In the genomic region with DNA sequence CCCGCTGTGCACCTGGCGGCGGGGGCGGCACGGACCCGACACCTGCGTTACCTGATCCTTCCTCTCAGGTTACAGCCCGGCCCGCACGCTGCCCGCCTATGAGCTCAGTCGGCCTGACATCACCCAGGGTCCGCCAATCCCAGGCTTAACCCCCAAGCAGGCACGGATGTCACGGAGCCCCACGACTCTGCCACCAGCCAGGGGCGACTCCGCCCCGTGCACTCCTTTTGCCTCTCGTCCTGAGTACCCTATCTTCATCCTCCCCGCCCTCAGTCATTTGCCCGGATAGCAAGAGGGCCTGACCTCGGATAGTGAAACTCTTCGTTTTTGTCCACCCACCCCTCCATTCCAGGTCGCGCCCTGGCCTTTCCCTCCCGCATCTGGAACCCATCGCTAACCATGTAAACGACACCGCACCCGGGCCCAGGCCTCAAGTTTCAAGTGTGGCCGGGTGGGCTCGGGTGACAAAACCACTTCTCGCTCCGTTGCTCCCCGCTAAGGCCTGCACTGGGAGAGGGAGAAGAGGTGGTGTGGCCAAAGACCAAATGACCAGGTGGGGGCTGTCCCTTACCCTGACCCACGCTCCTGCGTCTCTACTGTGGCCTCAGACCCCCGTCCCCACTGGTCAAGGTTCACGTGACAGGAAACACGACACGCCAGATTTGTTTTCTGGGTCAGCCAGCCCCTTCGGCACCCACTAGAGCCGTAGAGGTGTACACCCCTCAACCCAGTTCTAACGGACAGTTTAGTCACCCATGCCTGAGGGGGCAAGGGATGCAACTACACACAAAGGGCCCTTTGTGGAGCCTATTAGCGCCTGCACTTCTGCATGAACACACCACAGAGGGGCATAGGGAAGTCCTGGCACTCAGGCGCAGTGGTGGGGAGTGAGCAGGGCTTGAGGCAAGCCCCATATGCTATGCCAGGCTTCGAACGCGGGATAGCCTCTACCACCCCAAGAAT, we compare ENCODE assay signal across 8 mouse cellular contexts. TPM values are rescaled to one million over a fixed set of nuclear protein-coding genes. Genes with fewer than 3 reads are reported as not detected.
DNase-seq lines count a peak whose midpoint lies in the region; ATAC-seq and TF ChIP-seq lines count a peak whose summit lies in the region.
"Had no signal": no experiment of that assay in that cellular context is flagged by ENCODE, and none has a peak within 500 bp of the region (broad histone marks: within the 10 kb centered on the region; RNA-seq: fewer than 3 reads in every experiment).

No protein-coding gene starts in this region.

- peak; percentile 34 for ATAC-seq in CD4-positive, CD25-positive, alpha-beta regulatory T cell, adult 4 months
- ATAC-seq in granulocyte monocyte progenitor cell, adult 5-6 weeks (replicated peaks; ENCODE audit: poor library complexity, severe bottlenecking): peak; percentile 5; the same call in 1 of the 2 replicates
- no peak for ATAC-seq in liver, embryonic 14.5 days (ENCODE audit: insufficient read depth)
- ATAC-seq in megakaryocyte-erythroid progenitor cell, adult 5-6 weeks (replicated peaks; ENCODE audit: low FRiP score, low TSS enrichment, poor library complexity, severe bottlenecking): no peak

- no peaks in the 10 kb centered on the region for H3K36me3 ChIP-seq in liver, embryonic 14.5 days (replicated peaks; ENCODE audit: control insufficient read depth, insufficient read depth, low read depth)

- no peaks in the 10 kb centered on the region for H3K4me1 ChIP-seq in liver, embryonic 14.5 days (replicated peaks; ENCODE audit: control insufficient read depth in 2 of 2, insufficient read depth in 2 of 2, low read length in 1 of 2)

- H3K9me3 ChIP-seq in liver, embryonic 14.5 days (ENCODE audit: control insufficient read depth, low read length): no peaks in the 10 kb centered on the region

- H3K27ac ChIP-seq in liver, embryonic 14.5 days: no peak overlapping the region

- intact Hi-C loops in left cerebral cortex, postnatal 25 days (cut with DNase I): no loop called here

- peak overlapping the region; percentile 53 for H3K4me2 ChIP-seq in liver, embryonic 14.5 days (ENCODE audit: low read depth)

- no peak for TF ChIP-seq CTCF in liver, embryonic 14.5 days (IDR thresholded peaks at IDR 0.05; ENCODE audit: low read depth)

- H3K4me3 ChIP-seq in liver, embryonic 14.5 days (ENCODE audit: insufficient read depth in 1 of 2, low read depth in 2 of 2, low read length in 2 of 2): peak overlapping the region in 1 of 2 experiments; percentile 4; a peak in 1 of 4 replicates

- no peak overlapping the region for H3K9ac ChIP-seq in liver, embryonic 14.5 days (replicated peaks)

- no peak for TF ChIP-seq EP300 in liver, embryonic 14.5 days (IDR thresholded peaks at IDR 0.05; ENCODE audit: low read depth)

- peaks cover 74% of the 10 kb centered on the region for H3K27me3 ChIP-seq in liver, embryonic 14.5 days (ENCODE audit: control insufficient read depth, insufficient read depth, low read length)

- peak; percentile 11 for DNase-seq in CD4-positive helper T cell, adult 2 months (ENCODE audit: low read depth, low spot score)
- no peak for DNase-seq in liver, embryonic 14.5 days (ENCODE audit: low read depth in 3 of 3, low spot score in 3 of 3)
- no peak for DNase-seq in left cerebral cortex, postnatal 25 days (ENCODE audit: low spot score in 2 of 2)
- no peak for DNase-seq in right cerebral cortex, postnatal 10 days (ENCODE audit: low spot score in 2 of 2)

- WGBS in liver, embryonic 14.5 days (ENCODE audit: insufficient replicate concordance): 7% methylated on average over 50 of the region's 50 CpGs

RNA-seq across cellular contexts. Expression of gene Tnfrsf25, which starts 16.4 kb away (rescaled TPM):
- 100 to 1,000 TPM; 125 to 170 TPM for polyA plus RNA-seq in CD4-positive, CD25-positive, alpha-beta regulatory T cell, adult 4 months (2017; shearing (Covaris generic))
- total RNA-seq in granulocyte monocyte progenitor cell, adult 5-6 weeks (2014; fragmentation: Nextera tagmentation): not detected in 2 replicates
- total RNA-seq in granulocyte monocyte progenitor cell, adult 5-6 weeks (2017): 1.6 TPM in 1 of 2 replicates, not detected in the other
- 0.68 and 0.93 TPM in 2 replicates for polyA plus RNA-seq in liver, embryonic 14.5 days (2012; rRNA removed)
- polyA plus RNA-seq in liver, embryonic 14.5 days (2014; fragmentation: Nextera tagmentation; extraction: Ambion mirVana): 0.15 and 0.16 TPM in 2 replicates
- 10 to 100 TPM; 13.5 to 18.0 TPM for total RNA-seq in left cerebral cortex, postnatal 25 days (2021)
- total RNA-seq in megakaryocyte-erythroid progenitor cell, adult 5-6 weeks (2014; fragmentation: Nextera tagmentation): not detected in 2 replicates
- total RNA-seq in megakaryocyte-erythroid progenitor cell, adult 5-6 weeks (2017): not detected in 2 replicates

RNA-seq across cellular contexts. Expression of gene Espn, which starts 20.1 kb away (rescaled TPM):
- 1 to 10 TPM; 9.5 to 9.9 TPM for polyA plus RNA-seq in CD4-positive, CD25-positive, alpha-beta regulatory T cell, adult 4 months (2017; shearing (Covaris generic))
- total RNA-seq in granulocyte monocyte progenitor cell, adult 5-6 weeks (2014; fragmentation: Nextera tagmentation): 1.8 TPM in 1 of 2 replicates, not detected in the other
- total RNA-seq in granulocyte monocyte progenitor cell, adult 5-6 weeks (2017): 0.43 TPM in 1 of 2 replicates, not detected in the other
- 1.2 and 1.5 TPM in 2 replicates for polyA plus RNA-seq in liver, embryonic 14.5 days (2012; rRNA removed)
- polyA plus RNA-seq in liver, embryonic 14.5 days (2014; fragmentation: Nextera tagmentation; extraction: Ambion mirVana): 1.2 and 1.9 TPM in 2 replicates
- total RNA-seq in left cerebral cortex, postnatal 25 days (2021): 1 to 10 TPM in 1 of 2 experiments, under 1 TPM in 1; 0.73 to 1.2 TPM
- total RNA-seq in megakaryocyte-erythroid progenitor cell, adult 5-6 weeks (2014; fragmentation: Nextera tagmentation): 2.9 and 5.7 TPM in 2 replicates
- 2.2 and 3.1 TPM in 2 replicates for total RNA-seq in megakaryocyte-erythroid progenitor cell, adult 5-6 weeks (2017)

RNA-seq across cellular contexts. Expression of gene Hes2, which starts 26.6 kb away (rescaled TPM):
- polyA plus RNA-seq in CD4-positive, CD25-positive, alpha-beta regulatory T cell, adult 4 months (2017; shearing (Covaris generic)): not detected
- not detected in 2 replicates for total RNA-seq in granulocyte monocyte progenitor cell, adult 5-6 weeks (2014; fragmentation: Nextera tagmentation)
- not detected in 2 replicates for total RNA-seq in granulocyte monocyte progenitor cell, adult 5-6 weeks (2017)
- polyA plus RNA-seq in liver, embryonic 14.5 days (2012; rRNA removed): 0.01 and 0.02 TPM in 2 replicates
- polyA plus RNA-seq in liver, embryonic 14.5 days (2014; fragmentation: Nextera tagmentation; extraction: Ambion mirVana): 0.05 TPM in 1 of 2 replicates, not detected in the other
- not detected for total RNA-seq in left cerebral cortex, postnatal 25 days (2021)
- total RNA-seq in megakaryocyte-erythroid progenitor cell, adult 5-6 weeks (2014; fragmentation: Nextera tagmentation): 0.35 TPM in 1 of 2 replicates, not detected in the other
- total RNA-seq in megakaryocyte-erythroid progenitor cell, adult 5-6 weeks (2017): not detected in 2 replicates
- polyA plus RNA-seq: cortical plate, adult 2 months had no signal

RNA-seq across cellular contexts. Expression of gene Acot7, which starts 45.8 kb away (rescaled TPM):
- 100 to 1,000 TPM; 108 to 145 TPM for polyA plus RNA-seq in CD4-positive, CD25-positive, alpha-beta regulatory T cell, adult 4 months (2017; shearing (Covaris generic))
- total RNA-seq in granulocyte monocyte progenitor cell, adult 5-6 weeks (2014; fragmentation: Nextera tagmentation): 124 and 134 TPM in 2 replicates
- 79.4 and 89.5 TPM in 2 replicates for total RNA-seq in granulocyte monocyte progenitor cell, adult 5-6 weeks (2017)
- polyA plus RNA-seq in liver, embryonic 14.5 days (2012; rRNA removed): 10.8 and 12.5 TPM in 2 replicates
- 12.2 and 13.0 TPM in 2 replicates for polyA plus RNA-seq in liver, embryonic 14.5 days (2014; fragmentation: Nextera tagmentation; extraction: Ambion mirVana)
- 100 to 1,000 TPM; 308 to 337 TPM for total RNA-seq in left cerebral cortex, postnatal 25 days (2021)
- 33.8 and 42.9 TPM in 2 replicates for total RNA-seq in megakaryocyte-erythroid progenitor cell, adult 5-6 weeks (2014; fragmentation: Nextera tagmentation)
- total RNA-seq in megakaryocyte-erythroid progenitor cell, adult 5-6 weeks (2017): 25.3 and 38.1 TPM in 2 replicates

RNA-seq across cellular contexts. Expression of gene Plekhg5, which starts 59.8 kb away (rescaled TPM):
- 1 to 10 TPM; 1.7 to 2.4 TPM for polyA plus RNA-seq in CD4-positive, CD25-positive, alpha-beta regulatory T cell, adult 4 months (2017; shearing (Covaris generic))
- 0.34 and 7.6 TPM in 2 replicates for total RNA-seq in granulocyte monocyte progenitor cell, adult 5-6 weeks (2014; fragmentation: Nextera tagmentation)
- 1.8 and 2.2 TPM in 2 replicates for total RNA-seq in granulocyte monocyte progenitor cell, adult 5-6 weeks (2017)
- polyA plus RNA-seq in liver, embryonic 14.5 days (2012; rRNA removed): 4.5 and 4.7 TPM in 2 replicates
- polyA plus RNA-seq in liver, embryonic 14.5 days (2014; fragmentation: Nextera tagmentation; extraction: Ambion mirVana): 2.6 and 4.8 TPM in 2 replicates
- total RNA-seq in left cerebral cortex, postnatal 25 days (2021): 10 to 100 TPM; 72.1 to 93.5 TPM
- total RNA-seq in megakaryocyte-erythroid progenitor cell, adult 5-6 weeks (2014; fragmentation: Nextera tagmentation): 8.9 and 15.6 TPM in 2 replicates
- total RNA-seq in megakaryocyte-erythroid progenitor cell, adult 5-6 weeks (2017): 6.8 and 7.1 TPM in 2 replicates

Comparison
In these comparisons a context has a peak if more than half of its experiments do, and no peak if none do; other contexts are left out.
1. ATAC-seq: peak in CD4-positive, CD25-positive, alpha-beta regulatory T cell, adult 4 months (single experiment) and granulocyte monocyte progenitor cell, adult 5-6 weeks (single experiment); none in liver, embryonic 14.5 days (single experiment) and megakaryocyte-erythroid progenitor cell, adult 5-6 weeks (single experiment).
2. RNA of gene Tnfrsf25, which starts 16.4 kb away (total RNA-seq): 13.5 to 18.0 TPM in left cerebral cortex, postnatal 25 days; 1.6 TPM in granulocyte monocyte progenitor cell, adult 5-6 weeks and not detected in megakaryocyte-erythroid progenitor cell, adult 5-6 weeks; every median in the first group is over 4 times any median in the second.